Mouse (Mus musculus) testis, adult 2 months (tissue): ENCODE results near the gene Fam184b.

Source experiments
- CTCF ChIP-seq: fragments of 200-500 bp; IDR thresholded peaks from 2 replicates; pipeline ENCODE4 v1.5.1; 2012; ENCODE audit warnings: low read depth, mild to moderate bottlenecking, inconsistent platforms, low read length, moderate library complexity; ENCODE audit not compliant: control insufficient read depth, insufficient read depth, insufficient replicate concordance
- POLR2A ChIP-seq: fragments of 200-500 bp; IDR thresholded peaks from 2 replicates; pipeline ENCODE4 v1.6.1; 2012; ENCODE audit warnings: low read depth, mild to moderate bottlenecking, inconsistent platforms, low read length, moderate library complexity; ENCODE audit not compliant: control insufficient read depth

GRCm38 (mm10) chr5:45668324-45668723, 28.9 kb upstream of the Fam184b start:
- TF ChIP-seq POLR2A: no peak
- TF ChIP-seq CTCF: no peak
